Mouse (Mus musculus): Measurements from ENCODE around the gene Tradd.
"Not testable (repeated sequence)": the region's sequence is repeated elsewhere in the genome, so short reads cannot be mapped to it uniquely, and the experiment has no call there.

Tradd gene

DNA sequence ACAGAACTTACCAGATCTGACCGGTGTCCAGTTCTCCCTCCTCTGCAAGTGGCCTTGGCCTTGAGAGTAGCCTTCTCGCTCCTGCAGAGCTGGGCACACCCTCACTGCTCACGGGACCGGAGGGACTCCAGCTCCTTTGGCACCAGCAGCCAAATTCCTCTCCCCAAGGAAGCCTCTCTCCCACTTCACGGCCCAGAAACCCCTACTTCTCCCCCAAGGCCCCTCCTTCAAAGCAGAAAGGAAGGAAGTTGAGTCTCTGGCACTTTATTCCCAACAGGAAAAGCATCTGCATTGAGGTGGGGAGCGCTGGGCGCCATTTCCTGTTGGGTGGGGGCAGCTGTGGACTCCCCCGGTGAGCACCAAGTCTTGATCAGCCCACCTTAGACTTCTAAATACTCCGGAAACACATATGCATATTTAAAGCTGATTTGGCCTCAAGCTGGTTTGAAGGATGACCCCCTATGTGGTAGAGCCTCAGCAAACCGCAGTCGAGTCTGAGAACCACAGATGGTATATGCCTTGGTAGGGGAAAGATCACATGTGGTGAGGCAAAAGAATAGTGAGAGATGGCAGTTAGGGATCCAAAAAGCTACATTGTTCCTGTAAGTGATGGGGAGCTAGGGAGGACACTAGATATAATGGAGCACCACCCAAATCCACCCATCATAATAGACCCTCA lies 31.6 kb upstream of the Tradd start, which contains the start of gene Exoc3l:
TSS of gene Exoc3l (minus strand) at position 207 of the 679 bp plus-strand sequence.
- no peak for DNase-seq (ENCODE audit: extremely low read depth, low read depth, low spot score)

DNA sequence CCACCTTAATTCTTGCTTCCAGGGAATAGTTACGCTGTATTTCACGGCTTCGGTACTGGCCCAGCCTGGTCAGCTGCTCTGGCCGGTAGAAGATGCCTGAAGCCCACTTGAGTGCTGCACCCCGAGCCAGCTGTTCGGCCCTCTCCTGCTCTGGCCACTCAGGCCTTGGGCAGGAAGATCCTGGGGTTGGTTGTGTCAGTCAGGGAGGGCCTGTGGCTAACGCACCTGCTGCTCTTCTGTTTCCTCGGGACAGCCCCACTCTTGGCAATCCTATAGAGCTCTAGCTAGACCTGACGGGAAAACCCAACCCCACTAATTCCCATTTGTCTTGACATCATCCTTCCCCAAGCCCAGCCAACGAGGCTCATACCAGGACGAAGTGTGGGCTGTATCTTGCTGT lies 30.8 kb upstream of the Tradd start:
- DNase-seq (ENCODE audit: extremely low read depth, low read depth, low spot score) = no peak

DNA sequence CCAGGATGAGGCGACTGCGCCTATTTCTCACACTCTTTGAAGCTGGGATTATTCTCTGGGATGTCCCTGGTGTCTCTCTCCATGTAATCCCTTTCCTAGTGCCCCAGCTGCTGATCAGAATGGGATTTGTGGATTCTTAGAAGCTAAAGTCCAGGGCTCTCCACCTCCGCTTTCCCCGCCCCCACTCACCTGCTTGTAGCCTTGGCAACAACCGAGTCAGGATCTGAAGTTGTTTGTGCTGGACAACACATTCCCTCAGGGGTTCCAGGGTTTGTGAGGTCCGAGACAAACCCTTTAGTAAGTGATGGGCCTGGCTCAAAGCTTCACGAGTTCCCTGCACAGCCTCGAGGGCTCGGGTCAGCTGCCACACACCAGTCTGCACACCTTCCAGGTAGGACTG lies 30.4 kb upstream of the Tradd start:
- no peak for DNase-seq (ENCODE audit: extremely low read depth, low read depth, low spot score)

GRCm38 (mm10) chr8:105293405-105293804 lies 29.0 kb upstream of the Tradd start:
- no peak for DNase-seq (ENCODE audit: extremely low read depth, low read depth, low spot score)

DNA sequence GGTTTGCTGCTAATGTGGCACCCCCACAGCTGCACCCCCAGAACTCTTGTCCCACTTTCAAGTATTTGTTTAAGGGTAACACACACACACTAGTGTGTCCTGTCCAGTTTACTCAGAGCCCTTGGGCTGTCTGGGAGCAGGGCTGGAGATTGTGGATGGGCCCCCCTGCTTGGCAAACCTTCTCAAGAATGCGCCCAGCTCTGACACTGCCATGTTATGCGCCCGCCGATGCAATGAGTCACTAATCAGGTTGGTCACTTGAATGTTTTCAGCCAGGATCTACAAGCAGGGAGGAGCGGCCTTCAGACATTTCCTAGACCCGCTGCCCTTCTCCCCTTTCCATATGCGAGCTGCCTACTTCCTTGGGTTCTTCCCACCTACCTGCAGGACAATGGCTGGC lies 28.1 kb upstream of the Tradd start:
- no peak for DNase-seq (ENCODE audit: extremely low read depth, low read depth, low spot score)

DNA sequence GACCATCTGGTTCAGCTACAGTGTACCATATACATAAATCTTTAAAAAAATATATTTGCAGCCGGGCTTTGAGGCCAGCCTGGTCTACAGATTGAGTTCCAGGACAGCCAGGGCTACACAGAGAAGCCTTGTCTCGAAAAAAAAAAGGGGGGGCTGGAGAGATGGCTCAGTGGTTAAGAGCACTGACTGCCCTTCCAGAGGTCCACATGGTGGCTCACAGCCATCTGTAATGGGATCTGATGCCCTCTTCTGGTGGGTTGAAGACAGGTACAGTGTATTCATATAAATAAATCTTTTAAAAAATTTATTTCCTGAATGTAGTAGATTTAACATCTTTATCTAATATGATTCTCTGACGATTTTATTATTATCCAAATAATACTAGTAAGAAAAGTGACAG lies 27.4 kb upstream of the Tradd start:
- not testable (repeated sequence) for DNase-seq (ENCODE audit: extremely low read depth, low read depth, low spot score)

DNA sequence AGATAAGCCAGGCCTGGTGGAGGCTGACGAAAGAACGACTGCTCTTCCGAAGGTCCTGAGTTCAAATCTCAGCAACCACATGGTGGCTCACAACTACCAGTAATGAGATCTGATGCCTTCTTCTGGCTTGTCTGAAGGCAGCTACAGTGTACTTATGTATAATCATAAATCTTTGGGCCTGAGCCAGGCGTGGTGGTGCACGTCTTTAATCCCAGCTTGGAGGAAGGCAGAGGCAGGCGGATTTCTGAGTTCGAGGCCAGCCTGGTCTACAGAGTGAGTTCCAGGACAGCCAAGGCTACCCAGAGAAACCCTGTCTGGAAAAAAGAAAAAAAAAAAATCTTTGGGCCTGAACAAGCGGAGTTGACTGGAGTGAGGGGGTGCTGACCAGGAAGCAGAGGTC lies 27.0 kb upstream of the Tradd start:
- DNase-seq (ENCODE audit: extremely low read depth, low read depth, low spot score) = not testable (repeated sequence)

DNA sequence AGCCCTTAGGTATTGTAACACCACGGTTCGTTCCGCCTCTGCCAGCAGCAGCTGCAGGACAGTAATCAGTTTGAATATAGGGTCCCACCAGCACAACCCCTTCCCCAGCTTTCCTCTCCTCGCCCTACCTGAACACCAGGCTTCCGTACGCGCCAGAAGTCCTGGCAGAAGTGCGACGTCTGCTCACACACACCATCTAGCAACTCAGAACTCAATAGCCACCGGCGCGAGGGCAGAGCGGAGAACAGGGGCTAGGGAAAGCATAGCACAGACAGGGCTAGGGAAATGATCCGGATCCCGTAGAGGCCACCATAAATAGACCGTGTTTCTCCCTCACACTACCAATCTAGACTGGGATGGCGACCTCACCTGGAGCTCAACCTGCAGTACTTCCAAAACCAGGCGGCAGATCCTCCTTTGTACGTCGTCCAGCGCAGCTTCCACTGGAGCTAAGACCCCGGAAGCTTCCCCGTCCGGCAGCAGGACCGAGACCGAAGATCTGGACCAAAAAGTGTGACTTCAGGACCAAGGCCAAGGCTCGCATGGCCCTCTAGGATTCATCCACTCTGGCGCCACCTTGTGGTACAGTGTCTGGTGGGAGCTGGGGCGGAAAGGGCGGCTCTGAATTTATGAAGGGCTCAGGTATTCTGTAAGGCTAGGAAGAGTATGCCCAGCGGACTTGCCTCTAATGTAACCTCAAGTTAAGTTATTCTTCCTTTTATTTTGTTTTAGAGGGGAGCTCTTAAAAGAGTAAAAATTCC lies 26.3 kb upstream of the Tradd start:
- DNase-seq (ENCODE audit: extremely low read depth, low read depth, low spot score) = no peak

GRCm38 (mm10) chr8:105289805-105290460 lies 25.5 kb upstream of the Tradd start, which contains the start of gene 4931428F04Rik:
TSS of gene 4931428F04Rik (minus strand) at chr8:105289864.
- DNase-seq (ENCODE audit: extremely low read depth, low read depth, low spot score) = no peak

DNA sequence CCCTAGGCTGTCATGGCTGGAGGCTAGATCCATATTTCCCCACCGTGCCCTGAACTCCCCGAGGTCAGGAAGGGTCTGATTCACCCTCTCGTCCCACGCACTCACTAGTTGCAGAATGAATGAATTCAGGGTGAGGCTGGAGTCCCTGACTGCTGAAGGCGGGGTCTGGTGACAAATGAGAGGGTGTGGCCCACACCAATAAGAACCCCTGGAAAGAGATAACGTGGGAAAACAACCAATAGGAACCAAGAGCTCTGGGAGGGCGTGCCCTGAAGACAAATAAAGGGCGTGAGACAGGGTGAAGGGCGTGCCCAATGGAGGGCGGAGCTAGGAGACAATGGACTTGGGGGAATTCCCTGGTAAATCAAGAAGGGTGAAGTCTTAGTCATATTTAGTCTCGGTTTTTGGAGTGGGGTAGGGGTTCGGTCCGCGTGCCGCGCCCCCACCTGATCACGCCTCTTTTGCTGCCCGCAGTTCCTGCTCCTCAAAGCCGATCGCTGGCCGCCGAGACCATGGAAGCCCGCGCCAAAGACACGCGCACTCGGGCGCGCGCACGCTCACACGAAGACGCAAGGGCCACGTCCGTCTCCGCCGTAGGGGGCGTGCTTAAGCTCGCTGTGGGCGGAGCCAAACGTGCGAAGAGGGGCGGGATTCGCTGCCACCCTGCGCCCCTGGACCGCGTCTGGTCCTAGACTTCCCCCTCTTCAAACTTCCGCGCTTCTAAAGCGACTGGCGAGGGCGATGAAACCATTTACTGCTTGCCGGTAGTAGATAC lies 24.7 kb upstream of the Tradd start:
- DNase-seq (ENCODE audit: extremely low read depth, low read depth, low spot score) = peak; percentile 84

DNA sequence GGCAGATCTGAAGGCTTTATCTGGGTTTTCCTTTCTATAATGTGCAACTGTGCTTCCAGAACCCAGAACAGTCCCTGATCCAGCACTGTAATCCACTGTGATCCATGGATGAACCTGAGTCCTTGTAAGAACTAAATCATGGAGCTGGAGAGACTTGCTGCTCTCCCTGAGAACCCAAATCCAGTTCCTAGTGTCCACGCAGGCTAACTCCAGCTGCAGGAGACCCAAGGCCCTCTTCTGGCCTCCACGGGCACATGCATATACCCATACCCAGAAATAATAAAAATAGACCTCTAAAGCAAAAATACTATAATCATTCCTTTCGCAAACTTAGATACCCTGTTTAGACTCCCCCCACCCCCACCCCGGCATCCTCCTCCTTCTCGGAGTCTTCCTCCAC lies 23.8 kb upstream of the Tradd start:
- no peak for DNase-seq (ENCODE audit: extremely low read depth, low read depth, low spot score)

DNA sequence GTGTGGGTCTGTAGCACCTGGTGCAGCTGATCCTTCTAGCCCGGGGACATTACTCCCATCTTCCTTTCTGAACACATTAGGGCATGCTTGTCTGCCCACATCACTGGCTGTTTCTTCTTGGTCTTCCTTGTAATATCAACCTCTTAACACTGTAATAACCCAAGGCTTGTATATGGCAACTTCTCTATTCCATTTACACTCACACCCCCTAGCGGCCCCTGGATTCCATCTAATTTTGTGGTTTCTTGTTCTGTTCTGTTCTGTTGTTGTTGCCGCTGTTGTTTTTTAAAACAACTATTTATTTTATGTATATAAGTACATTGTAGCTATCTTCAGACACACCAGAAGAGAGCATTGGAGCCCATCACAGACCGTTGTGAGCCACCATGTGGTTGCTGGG lies 22.5 kb upstream of the Tradd start:
- DNase-seq (ENCODE audit: extremely low read depth, low read depth, low spot score) = no peak

DNA sequence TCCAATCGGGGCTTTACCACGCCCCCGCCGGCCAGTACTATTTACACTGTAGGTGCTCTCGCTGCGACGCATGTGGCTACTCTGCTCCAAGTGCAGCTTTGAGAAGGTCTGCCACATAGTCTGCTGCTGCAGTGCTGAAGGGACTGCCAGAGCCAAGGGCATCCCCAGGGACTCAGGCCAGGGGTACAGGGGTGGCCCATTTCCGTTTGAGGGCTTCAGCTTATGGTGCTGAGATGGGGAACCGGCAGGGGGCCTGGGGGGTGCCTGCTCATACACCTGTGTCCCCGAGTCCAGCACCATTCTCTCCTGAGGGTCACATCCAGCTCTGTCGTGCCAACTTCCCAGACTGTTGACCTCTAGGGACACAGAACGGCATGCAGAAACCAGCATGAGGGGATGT lies 21.1 kb upstream of the Tradd start:
- no peak for DNase-seq (ENCODE audit: extremely low read depth, low read depth, low spot score)

DNA sequence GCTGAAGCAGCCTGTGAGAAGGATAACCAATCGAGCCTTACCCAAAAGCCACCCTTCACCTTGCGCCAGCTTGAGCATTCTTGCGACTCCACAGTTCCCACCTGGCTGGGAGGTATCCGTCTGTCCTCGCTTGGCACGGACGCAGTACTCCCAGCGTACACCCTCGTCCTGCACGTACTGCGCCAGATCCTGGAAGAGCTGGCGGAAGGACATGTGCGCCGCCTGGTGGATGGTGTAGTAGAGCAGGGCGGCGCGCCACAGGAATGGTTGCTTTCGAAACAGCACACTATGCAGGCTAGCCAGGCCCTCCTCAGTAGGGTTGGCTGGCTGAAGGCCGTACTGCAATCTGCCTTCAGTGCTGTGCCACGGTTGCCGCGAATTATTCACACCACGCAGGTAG lies 18.7 kb upstream of the Tradd start:
- DNase-seq (ENCODE audit: extremely low read depth, low read depth, low spot score) = no peak

GRCm38 (mm10) chr8:105282239-105282638 lies 17.8 kb upstream of the Tradd start:
- no peak for DNase-seq (ENCODE audit: extremely low read depth, low read depth, low spot score)

DNA sequence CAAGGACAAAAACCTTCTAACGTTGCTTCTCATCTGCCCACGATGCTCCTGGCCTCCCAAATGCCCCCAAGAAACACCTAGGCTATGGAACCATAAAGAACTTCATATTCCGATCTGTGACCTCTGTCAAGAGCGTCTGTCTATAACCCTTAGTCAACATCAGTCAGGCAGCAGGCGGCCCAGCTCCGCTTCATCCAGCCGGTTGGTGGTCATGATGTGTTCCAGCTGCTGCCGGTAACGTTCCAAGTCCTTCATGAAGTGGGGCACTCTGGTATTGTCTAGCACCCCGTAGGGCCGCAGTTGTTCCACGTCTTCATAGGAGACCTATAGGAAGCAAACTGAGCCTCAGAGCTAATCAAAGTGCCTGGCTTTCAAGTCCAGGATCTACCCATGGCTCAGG lies 17.4 kb upstream of the Tradd start:
- DNase-seq (ENCODE audit: extremely low read depth, low read depth, low spot score) = no peak

DNA sequence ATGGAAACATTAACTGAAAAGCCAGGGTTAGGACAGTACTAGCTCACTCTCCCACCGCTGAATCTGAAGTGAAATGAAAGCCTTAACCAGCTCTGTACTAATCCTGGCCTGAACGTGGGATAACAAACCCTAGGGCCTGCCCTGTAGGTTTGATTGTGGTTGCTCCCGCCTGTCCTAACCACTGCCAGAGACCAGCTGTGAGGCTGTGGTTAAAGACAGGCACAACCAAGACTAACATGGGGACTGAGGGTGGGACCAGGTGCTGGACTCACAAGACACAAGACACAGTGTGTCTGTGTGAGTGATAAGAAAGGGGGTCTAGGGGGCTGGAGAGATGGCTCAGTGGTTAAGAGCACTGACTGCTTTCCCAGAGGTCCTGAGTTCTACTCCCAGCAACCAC lies 16.2 kb upstream of the Tradd start:
- DNase-seq (ENCODE audit: extremely low read depth, low read depth, low spot score) = no peak

DNA sequence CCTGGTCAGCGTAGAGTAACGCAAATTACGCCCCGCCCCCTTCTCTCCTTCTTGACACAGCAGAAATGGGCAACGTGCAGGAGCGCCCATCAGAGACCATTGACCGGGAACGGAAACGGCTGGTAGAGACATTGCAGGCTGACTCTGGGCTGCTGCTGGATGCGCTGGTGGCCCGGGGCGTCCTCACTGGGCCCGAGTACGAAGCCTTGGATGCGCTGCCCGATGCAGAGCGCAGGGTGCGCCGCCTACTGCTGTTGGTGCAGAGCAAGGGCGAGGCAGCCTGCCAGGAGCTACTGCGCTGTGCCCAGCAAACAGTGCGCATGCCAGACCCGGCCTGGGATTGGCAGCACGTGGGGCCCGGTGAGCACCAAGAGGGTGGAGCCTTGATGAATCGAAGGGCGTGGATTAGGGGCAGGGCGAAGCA lies 14.5 kb upstream of the Tradd start:
- no peak for DNase-seq (ENCODE audit: extremely low read depth, low read depth, low spot score)

DNA sequence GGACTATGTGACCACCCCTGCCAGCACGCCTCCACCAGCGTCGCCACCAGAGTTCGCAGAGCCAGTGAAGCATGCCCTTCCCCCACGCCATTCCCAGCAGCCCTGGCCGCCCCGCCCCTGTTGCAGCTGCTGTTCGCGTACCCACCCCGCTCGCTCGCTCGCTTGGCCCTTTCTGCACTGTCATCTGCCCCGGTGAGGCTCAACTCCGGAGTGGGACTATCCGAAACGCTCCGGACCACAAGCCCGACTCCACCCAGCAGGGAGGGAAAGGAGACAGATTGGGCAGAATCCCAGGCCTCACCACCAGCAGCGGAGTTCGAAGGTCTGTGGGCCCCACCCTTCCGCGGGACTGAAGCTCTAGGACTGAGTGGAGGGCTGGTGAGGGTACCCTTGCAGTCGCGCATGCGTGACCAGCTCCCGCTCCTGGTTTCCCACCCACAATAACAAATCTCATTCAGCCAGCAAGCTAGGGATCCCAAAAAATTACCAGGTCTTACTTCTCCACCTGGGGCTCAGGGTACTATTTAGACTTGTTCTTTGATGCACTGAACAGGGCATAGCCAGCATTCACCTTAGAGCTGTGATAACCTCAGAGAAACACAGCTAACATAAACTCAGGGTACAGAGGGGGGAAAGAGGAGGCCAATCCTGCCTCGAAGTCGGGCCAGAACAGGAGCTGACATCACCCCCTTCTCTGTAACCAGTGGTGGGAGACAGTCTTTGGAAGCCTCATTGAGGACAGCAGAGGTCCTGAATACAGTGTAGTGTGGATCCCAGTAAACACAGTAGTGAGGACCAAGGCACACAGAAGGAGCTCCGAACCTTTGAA lies 12.1 kb upstream of the Tradd start:
- no peak for DNase-seq (ENCODE audit: extremely low read depth, low read depth, low spot score)

- DNase-seq (ENCODE audit: extremely low read depth, low read depth, low spot score) = no peak
These were observed 11.4 kb upstream of the Tradd start, which contains the start of gene Nol3 for GRCm38 (mm10) chr8:105275840-105276239. TSS of gene Nol3 (plus strand) at chr8:105276140.

All from fat pad, adult 2 months (tissue).